In genomic region chr1:72578351-72578750, GRCm38 (mm10) we compare ENCODE assay signal across 11 mouse cellular contexts. TPM values are rescaled to one million over a fixed set of nuclear protein-coding genes. Genes with fewer than 3 reads are reported as not detected.
DNase-seq lines count a peak whose midpoint lies in the region; ATAC-seq and TF ChIP-seq lines count a peak whose summit lies in the region.
"Had no signal": no experiment of that assay in that cellular context is flagged by ENCODE, and none has a peak within 500 bp of the region (broad histone marks: within the 10 kb centered on the region; RNA-seq: fewer than 3 reads in every experiment).

No protein-coding gene starts in this region.

- H3K4me3 ChIP-seq in megakaryocyte, embryonic 14.5 days (replicated peaks), result peak overlapping the region; percentile 86
- H3K4me3 ChIP-seq in forebrain, postnatal 0 days (ENCODE audit: low read depth, low read length), result peak overlapping the region; percentile 21; the same call in 1 of the 2 replicates
- 0 out of 2 replicates have a peak overlapping the region, but pooled peaks have one; percentile 22 for H3K4me3 ChIP-seq in limb, embryonic 10.5 days
- H3K4me3 ChIP-seq: liver, embryonic 12.5 days had no signal

- DNase-seq in forebrain, postnatal 0 days, result peak; percentile 47
- DNase-seq in limb, embryonic 10.5 days (ENCODE audit: low spot score), result peak; percentile 38
- peak; percentile 17 for DNase-seq in right cerebral cortex, postnatal 14 days
- DNase-seq in cerebellum, adult 8-10 months, result no peak
- no peak for DNase-seq in cerebellum, adult 11-12 months
- DNase-seq: kidney, postnatal 14 days had no signal

- H3K27me3 ChIP-seq in megakaryocyte, embryonic 14.5 days (replicated peaks), result peaks cover 26% of the 10 kb centered on the region
- H3K27me3 ChIP-seq in forebrain, postnatal 0 days (ENCODE audit: insufficient read depth, low read length), result no peaks in the 10 kb centered on the region
- peaks cover 16% of the 10 kb centered on the region; the same call in 1 of the 2 replicates for H3K27me3 ChIP-seq in limb, embryonic 10.5 days (ENCODE audit: low read depth, poor library complexity, severe bottlenecking)

- H3K27ac ChIP-seq in forebrain, postnatal 0 days (ENCODE audit: low read depth, low read length), result peak overlapping the region; percentile 68
- peak overlapping the region; percentile 64; the same call in 1 of the 2 replicates for H3K27ac ChIP-seq in limb, embryonic 10.5 days
- H3K27ac ChIP-seq: liver, embryonic 12.5 days had no signal

- H3K9ac ChIP-seq in forebrain, postnatal 0 days, result peak overlapping the region; percentile 40; the same call in 1 of the 2 replicates
- H3K9ac ChIP-seq: liver, embryonic 12.5 days had no signal

- H3K36me3 ChIP-seq in megakaryocyte, embryonic 14.5 days (replicated peaks; ENCODE audit: low read length), result no peaks in the 10 kb centered on the region
- no peaks in the 10 kb centered on the region for H3K36me3 ChIP-seq in forebrain, postnatal 0 days (ENCODE audit: insufficient read depth)
- no peaks in the 10 kb centered on the region for H3K36me3 ChIP-seq in limb, embryonic 10.5 days
- H3K36me3 ChIP-seq: liver, embryonic 12.5 days had no signal

- peak overlapping the region; percentile 45 for H3K4me2 ChIP-seq in forebrain, postnatal 0 days (ENCODE audit: low read depth)
- H3K4me2 ChIP-seq: liver, embryonic 12.5 days had no signal

- no peak for TF ChIP-seq CTCF in forebrain, postnatal 0 days (IDR thresholded peaks at IDR 0.05; ENCODE audit: low read depth)

- 34% methylated on average over 15 of the region's 15 CpGs for WGBS in forebrain, postnatal 0 days
- 41% methylated on average over 15 of the region's 15 CpGs for WGBS in limb, embryonic 10.5 days

- H3K4me1 ChIP-seq in megakaryocyte, embryonic 14.5 days, result peaks cover 20% of the 10 kb centered on the region
- H3K4me1 ChIP-seq in forebrain, postnatal 0 days (ENCODE audit: insufficient read depth), result peaks cover 15% of the 10 kb centered on the region
- H3K4me1 ChIP-seq in limb, embryonic 10.5 days, result peaks cover 49% of the 10 kb centered on the region

- no peak for ATAC-seq in megakaryocyte, adult 5-6 weeks (ENCODE audit: poor library complexity, severe bottlenecking)
- ATAC-seq in forebrain, postnatal 0 days, result no peak
- ATAC-seq: liver, embryonic 12.5 days had no signal

- no peaks in the 10 kb centered on the region for H3K9me3 ChIP-seq in megakaryocyte, embryonic 14.5 days
- H3K9me3 ChIP-seq in forebrain, postnatal 0 days (ENCODE audit: low read length), result no peaks in the 10 kb centered on the region
- no peaks in the 10 kb centered on the region for H3K9me3 ChIP-seq in limb, embryonic 10.5 days (replicated peaks)
- H3K9me3 ChIP-seq: liver, embryonic 12.5 days had no signal

RNA-seq across cellular contexts. Expression of gene Smarcal1, which starts 4.7 kb away (rescaled TPM):
- 5.1 and 6.5 TPM in 2 replicates for polyA plus RNA-seq in megakaryocyte, embryonic 14.5 days (2012; ENCODE audit: insufficient read depth, low replicate concordance)
- 16.3 and 18.0 TPM in 2 replicates for total RNA-seq in megakaryocyte, adult 5-6 weeks (2015)
- 15.3 and 18.6 TPM in 2 replicates for total RNA-seq in megakaryocyte, adult 5-6 weeks (2017)
- total RNA-seq in forebrain, postnatal 0 days (2014; rRNA removed), result 40.9 and 43.7 TPM in 2 replicates
- polyA plus RNA-seq in forebrain, postnatal 0 days (2015; fragmentation: Nextera tagmentation; extraction: Ambion mirVana), result 16.2 and 19.0 TPM in 2 replicates
- polyA plus RNA-seq in limb, embryonic 10.5 days (2016; fragmentation: Nextera tagmentation; extraction: Ambion mirVana), result 30.4 and 34.8 TPM in 2 replicates

RNA-seq across cellular contexts. Expression of gene March4, which starts 41.6 kb away (rescaled TPM):
- 0.07 and 0.48 TPM in 2 replicates for polyA plus RNA-seq in megakaryocyte, embryonic 14.5 days (2012; ENCODE audit: insufficient read depth, low replicate concordance)
- total RNA-seq in megakaryocyte, adult 5-6 weeks (2015), result 0.05 TPM in 1 of 2 replicates, not detected in the other
- total RNA-seq in megakaryocyte, adult 5-6 weeks (2017), result not detected in 2 replicates
- total RNA-seq in forebrain, postnatal 0 days (2014; rRNA removed), result 31.2 and 33.2 TPM in 2 replicates
- 6.5 and 9.4 TPM in 2 replicates for polyA plus RNA-seq in forebrain, postnatal 0 days (2015; fragmentation: Nextera tagmentation; extraction: Ambion mirVana)
- not detected in 2 replicates for polyA plus RNA-seq in limb, embryonic 10.5 days (2016; fragmentation: Nextera tagmentation; extraction: Ambion mirVana)
- total RNA-seq: heart, adult 8-10 months had no signal
- polyA plus RNA-seq: embryonic facial prominence, embryonic 11.5 days; liver, embryonic 12.5 days had no signal

Comparison
In these comparisons a context has a peak if more than half of its experiments do, and no peak if none do; other contexts are left out.
1. H3K4me3 ChIP-seq: peak in every context shown above with its lines; median percentile 86 in megakaryocyte, embryonic 14.5 days; 22 in limb, embryonic 10.5 days; 21 in forebrain, postnatal 0 days.
2. DNase-seq: peak in forebrain, postnatal 0 days (single experiment), limb, embryonic 10.5 days (single experiment) and right cerebral cortex, postnatal 14 days (single experiment); none in cerebellum, adult 8-10 months (single experiment) and cerebellum, adult 11-12 months (single experiment).